ENCODE assay signal across 8 mouse cellular contexts in genomic region chr15:31565184-31565583, GRCm38 (mm10). TPM values are rescaled to one million over a fixed set of nuclear protein-coding genes. Genes with fewer than 3 reads are reported as not detected.
DNase-seq lines count a peak whose midpoint lies in the region; ATAC-seq and TF ChIP-seq lines count a peak whose summit lies in the region.
"Had no signal": no experiment of that assay in that cellular context is flagged by ENCODE, and none has a peak within 500 bp of the region (broad histone marks: within the 10 kb centered on the region; RNA-seq: fewer than 3 reads in every experiment).

Cmbl (plus strand) TSS chr15:31565389.

- no peak for TF ChIP-seq CTCF in bone marrow, adult 2 months (IDR thresholded peaks at IDR 0.05; ENCODE audit: control insufficient read depth, insufficient read depth, low read length)

- no peaks in the 10 kb centered on the region; the same call in 1 of the 2 replicates for H3K4me1 ChIP-seq in bone marrow, adult 2 months (ENCODE audit: control insufficient read depth, insufficient read depth, low read length)

- no peak within 1 kb of the TSS for H3K4me3 ChIP-seq in bone marrow, adult 2 months (replicated peaks; ENCODE audit: control insufficient read depth, low read depth, low read length)
- H3K4me3 ChIP-seq: megakaryocyte, embryonic 14.5 days had no signal

- no peak for ATAC-seq in monocyte, adult 5-6 weeks (replicated peaks; ENCODE audit: insufficient number of reproducible peaks, low FRiP score, low TSS enrichment, poor library complexity, severe bottlenecking)

- DNase-seq in left cerebral cortex, adult 8-10 months (ENCODE audit: low spot score in 2 of 2): no peak
- no peak for DNase-seq in left cerebral cortex, adult 9 months (ENCODE audit: low spot score in 2 of 2)
- no peak for DNase-seq in gastrocnemius, postnatal 4 days (ENCODE audit: low spot score in 2 of 2)
- no peak for DNase-seq in layer of hippocampus, postnatal 36 days
- DNase-seq in cerebellum, adult 18-20 months: no peak

- no peak for TF ChIP-seq POLR2A in bone marrow, adult 2 months (IDR thresholded peaks at IDR 0.05; ENCODE audit: borderline replicate concordance, control insufficient read depth, low read depth, low read length)

- 80% methylated on average over 5 of the region's 5 CpGs for WGBS in bone marrow, adult 2 months

- H3K27ac ChIP-seq in bone marrow, adult 2 months (ENCODE audit: control insufficient read depth, insufficient read depth, low read depth, low read length, poor library complexity): no peak within 1 kb of the TSS

RNA-seq across cellular contexts. Expression of gene Cmbl, which starts in this region (rescaled TPM):
- 10 to 100 TPM; 17.9 to 22.7 (median 20.8) TPM for total RNA-seq in left cerebral cortex, adult 8-10 months (2022)
- 10.0 and 10.2 TPM in 2 replicates for polyA plus RNA-seq in bone marrow, adult 2 months (2011; ENCODE audit: insufficient read depth, insufficient read length, low replicate concordance, missing spikeins)
- 10 to 100 TPM; 52.5 to 63.7 TPM for total RNA-seq in gastrocnemius, postnatal 4 days (2021)
- 10 to 100 TPM; 10.6 to 11.8 TPM for total RNA-seq in layer of hippocampus, postnatal 36 days (2021)
- total RNA-seq in monocyte, adult 5-6 weeks (2017): not detected in 3 replicates

Comparison
In these comparisons a context has a peak if more than half of its experiments do, and no peak if none do; other contexts are left out.
1. RNA of gene Cmbl (total RNA-seq): 52.5 to 63.7 TPM in gastrocnemius, postnatal 4 days, 17.9 to 22.7 TPM in left cerebral cortex, adult 8-10 months and 10.6 to 11.8 TPM in layer of hippocampus, postnatal 36 days; not detected in monocyte, adult 5-6 weeks; every median in the first group is over 10 times any median in the second.